Mouse (Mus musculus) MEL (cell line): Measurements from ENCODE around the gene Bcas3. TPM values are rescaled to one million over a fixed set of nuclear protein-coding genes. Genes with fewer than 3 reads are reported as not detected.

Source experiments
- DNase-seq: peaks from one replicate; pipeline ENCODE4 v3.0.0; 2011; ENCODE audit warnings: low read depth, low spot score
- H3K27ac ChIP-seq: 2 replicates; pipeline ENCODE4 v1.5.1; 2012; ENCODE audit warnings: low read depth, mild to moderate bottlenecking, control low read depth, low read length, moderate library complexity; ENCODE audit not compliant: control insufficient read depth
- H3K27me3 ChIP-seq, 2 experiments: fragments of 150-350 bp in 1 of 2; sonication (generic) in 1 of 2; 2 replicates each; pipeline ENCODE4 v1.6.1; 2012; ENCODE audit warnings: low read length in 2 of 2, mild to moderate bottlenecking in 2 of 2, improper control_type of control experiment in 1 of 2, moderate library complexity in 1 of 2; ENCODE audit not compliant: insufficient read depth in 2 of 2, control insufficient read depth in 1 of 2
- H3K36me3 ChIP-seq, 2 experiments: 2 replicates each; pipeline ENCODE4 v1.6.1; 2012 to 2014; ENCODE audit warnings: low read length in 2 of 2, improper control_type of control experiment in 1 of 2, inconsistent platforms in 1 of 2, mild to moderate bottlenecking in 1 of 2; ENCODE audit not compliant: insufficient read depth in 2 of 2, control insufficient read depth in 1 of 2
- H3K4me1 ChIP-seq, 2 experiments: fragments of 150-350 bp in 1 of 2; sonication (generic) in 1 of 2; 2 replicates each; pipeline ENCODE4 v1.6.1; 2012; ENCODE audit warnings: low read length in 2 of 2, improper control_type of control experiment in 1 of 2, mild to moderate bottlenecking in 1 of 2; ENCODE audit not compliant: insufficient read depth in 2 of 2, control insufficient read depth in 1 of 2
- H3K4me3 ChIP-seq, 2 experiments: fragments of 150-350 bp in 1 of 2; sonication (generic) in 1 of 2; 2 replicates each; pipeline ENCODE4 v1.5.1; 2012; ENCODE audit warnings: low read depth in 2 of 2, low read length in 2 of 2, mild to moderate bottlenecking in 2 of 2, moderate library complexity in 2 of 2, control low read depth in 1 of 2, improper control_type of control experiment in 1 of 2; ENCODE audit not compliant: control insufficient read depth in 1 of 2, insufficient read depth in 1 of 2
- H3K79me2 ChIP-seq: 2 replicates; pipeline ENCODE4 v1.6.1; 2012; ENCODE audit warnings: mild to moderate bottlenecking, low read length, moderate library complexity; ENCODE audit not compliant: control insufficient read depth, poor library complexity, insufficient read depth
- H3K9ac ChIP-seq: 2 replicates; pipeline ENCODE4 v1.6.1; 2012; ENCODE audit warnings: low read depth, mild to moderate bottlenecking, control low read depth, low read length, moderate library complexity; ENCODE audit not compliant: control insufficient read depth, poor library complexity, severe bottlenecking
- H3K9me3 ChIP-seq: fragments of 150-350 bp; sonication (generic); replicated peaks from 2 replicates; pipeline ENCODE4 v1.6.1; 2012; ENCODE audit warnings: mild to moderate bottlenecking, low read length, improper control_type of control experiment, moderate library complexity; ENCODE audit not compliant: insufficient read depth
- CHD1 ChIP-seq: IDR thresholded peaks from 2 replicates; pipeline ENCODE4 v1.6.1; 2012; ENCODE audit warnings: low read depth, mild to moderate bottlenecking, inconsistent platforms, low read length, improper control_type of control experiment
- CHD2 ChIP-seq: IDR thresholded peaks from 2 replicates; pipeline ENCODE4 v1.6.1; 2011; ENCODE audit warnings: low read length, improper control_type of control experiment
- CTCF ChIP-seq, 3 experiments: IDR thresholded peaks in 2 of 3; conservative IDR thresholded peaks in 1 of 3; 2 replicates each; pipeline ENCODE4 v1.5.1; 2011 to 2012; ENCODE audit warnings: low read length in 3 of 3, low read depth in 2 of 3, mild to moderate bottlenecking in 2 of 3, improper control_type of control experiment in 1 of 3, inconsistent platforms in 1 of 3, mixed read lengths in 1 of 3, moderate library complexity in 1 of 3; ENCODE audit not compliant: control insufficient read depth in 1 of 3, insufficient read depth in 1 of 3, poor library complexity in 1 of 3, severe bottlenecking in 1 of 3
- E2F4 ChIP-seq: IDR thresholded peaks from 2 replicates; pipeline ENCODE4 v1.6.1; 2011; ENCODE audit warnings: low read depth, low read length, improper control_type of control experiment, borderline replicate concordance
- ELF1 ChIP-seq: IDR thresholded peaks from 2 replicates; pipeline ENCODE4 v1.6.1; 2014; ENCODE audit warnings: low read depth, mild to moderate bottlenecking, inconsistent platforms, low read length, improper control_type of control experiment, moderate library complexity
- EP300 ChIP-seq, 2 experiments: IDR thresholded peaks; 2 replicates each; pipeline ENCODE4 v1.6.1; 2011; ENCODE audit warnings: improper control_type of control experiment in 2 of 2, low read length in 2 of 2, low read depth in 1 of 2, mild to moderate bottlenecking in 1 of 2
- ETS1 ChIP-seq: IDR thresholded peaks from 2 replicates; pipeline ENCODE4 v1.6.1; 2012; ENCODE audit warnings: low read depth, mild to moderate bottlenecking, inconsistent platforms, low read length, improper control_type of control experiment, moderate library complexity
- GABPA ChIP-seq: IDR thresholded peaks from 2 replicates; pipeline ENCODE4 v1.6.1; 2012; ENCODE audit warnings: low read depth, mild to moderate bottlenecking, inconsistent platforms, low read length, improper control_type of control experiment, moderate library complexity
- GATA1 ChIP-seq: IDR thresholded peaks from 2 replicates; pipeline ENCODE4 v1.6.1; 2011; ENCODE audit warnings: low read depth, low read length, improper control_type of control experiment
- HCFC1 ChIP-seq: IDR thresholded peaks from 2 replicates; pipeline ENCODE4 v1.6.1; 2012; ENCODE audit warnings: low read depth, mild to moderate bottlenecking, inconsistent platforms, low read length, improper control_type of control experiment, moderate library complexity
- JUND ChIP-seq: IDR thresholded peaks from 2 replicates; pipeline ENCODE4 v1.6.1; 2011; ENCODE audit warnings: low read depth, mild to moderate bottlenecking, improper control_type of control experiment, low read length
- MAX ChIP-seq: IDR thresholded peaks from 2 replicates; pipeline ENCODE4 v1.6.1; 2011; ENCODE audit warnings: low read length, improper control_type of control experiment
- MEF2A ChIP-seq: IDR thresholded peaks from 2 replicates; pipeline ENCODE4 v1.6.1; 2014; ENCODE audit warnings: low read depth, mild to moderate bottlenecking, inconsistent platforms, low read length, improper control_type of control experiment; ENCODE audit not compliant: poor library complexity, insufficient replicate concordance, severe bottlenecking; ENCODE audit errors: extremely low read depth
- MXI1 ChIP-seq: IDR thresholded peaks from 2 replicates; pipeline ENCODE4 v1.6.1; 2011; ENCODE audit warnings: mild to moderate bottlenecking, low read depth, low read length, improper control_type of control experiment
- MYC ChIP-seq: IDR thresholded peaks from 2 replicates; pipeline ENCODE4 v1.6.1; 2011; ENCODE audit warnings: low read depth, mild to moderate bottlenecking, low read length, improper control_type of control experiment, moderate library complexity
- NELFE ChIP-seq: IDR thresholded peaks from 2 replicates; pipeline ENCODE4 v1.6.1; 2011; ENCODE audit warnings: low read depth, low read length, improper control_type of control experiment
- NRF1 ChIP-seq: IDR thresholded peaks from 2 replicates; pipeline ENCODE4 v1.6.1; 2014; ENCODE audit warnings: low read depth, mild to moderate bottlenecking, inconsistent platforms, low read length, improper control_type of control experiment, moderate library complexity; ENCODE audit not compliant: poor library complexity, insufficient read depth, severe bottlenecking
- POLR2AphosphoS5 ChIP-seq: IDR thresholded peaks from 2 replicates; pipeline ENCODE4 v1.6.1; 2012; ENCODE audit warnings: low read depth, borderline replicate concordance, mild to moderate bottlenecking, inconsistent platforms, low read length, moderate library complexity, mixed read lengths
- RAD21 ChIP-seq: IDR thresholded peaks from 2 replicates; pipeline ENCODE4 v1.6.1; 2011; ENCODE audit warnings: mild to moderate bottlenecking, low read depth, low read length, improper control_type of control experiment
- RCOR1 ChIP-seq: IDR thresholded peaks from 2 replicates; pipeline ENCODE4 v1.6.1; 2012; ENCODE audit warnings: low read depth, mild to moderate bottlenecking, inconsistent platforms, low read length, improper control_type of control experiment
- SIN3A ChIP-seq: IDR thresholded peaks from 2 replicates; pipeline ENCODE4 v1.6.1; 2012; ENCODE audit warnings: low read length, improper control_type of control experiment, inconsistent platforms
- SMC3 ChIP-seq: IDR thresholded peaks from 2 replicates; pipeline ENCODE4 v1.6.1; 2011; ENCODE audit warnings: low read depth, low read length, improper control_type of control experiment
- TBP ChIP-seq: IDR thresholded peaks from 2 replicates; pipeline ENCODE4 v1.8.0; 2011; ENCODE audit warnings: low read depth, low read length, improper control_type of control experiment
- TCF12 ChIP-seq: IDR thresholded peaks from 2 replicates; pipeline ENCODE4 v1.6.1; 2014; ENCODE audit warnings: low read depth, mild to moderate bottlenecking, inconsistent platforms, low read length, improper control_type of control experiment, moderate library complexity
- UBTF ChIP-seq: IDR thresholded peaks from 2 replicates; pipeline ENCODE4 v1.6.1; 2012; ENCODE audit warnings: low read depth, mild to moderate bottlenecking, inconsistent platforms, low read length, improper control_type of control experiment, moderate library complexity, borderline replicate concordance; ENCODE audit not compliant: insufficient read depth
- USF2 ChIP-seq, 2 experiments: IDR thresholded peaks; 2 replicates each; pipeline ENCODE4 v1.6.1; 2011 to 2012; ENCODE audit warnings: improper control_type of control experiment in 2 of 2, low read length in 2 of 2, borderline replicate concordance in 1 of 2, inconsistent platforms in 1 of 2, low read depth in 1 of 2, mild to moderate bottlenecking in 1 of 2; ENCODE audit not compliant: insufficient read depth in 1 of 2
- ZC3H11A ChIP-seq: IDR thresholded peaks from 2 replicates; pipeline ENCODE4 v1.6.1; 2012; ENCODE audit warnings: low read depth, mild to moderate bottlenecking, inconsistent platforms, low read length, improper control_type of control experiment
- ZKSCAN1 ChIP-seq: IDR thresholded peaks from 2 replicates; pipeline ENCODE4 v1.6.1; 2012; ENCODE audit warnings: low read depth, mild to moderate bottlenecking, inconsistent platforms, low read length, improper control_type of control experiment, moderate library complexity
- polyA plus RNA-seq, 2 experiments: library from polyadenylated mRNA; stranded (reverse) in 1 of 2; unstranded in 1 of 2; fragments of >175 nt in 1 of 2; fragments of >200 nt in 1 of 2; gene quantifications; 2 replicates each; pipeline versions ENCODE4 v1.2.1 to v1.2.4; 2012; ENCODE audit warnings: low replicate concordance in 2 of 2, low read depth in 1 of 2; ENCODE audit not compliant: insufficient read length in 2 of 2, insufficient read depth in 1 of 2, missing spikeins in 1 of 2
- total RNA-seq: library from RNA; depleted of rRNA; stranded (reverse); fragments of 300-350 nt; gene quantifications from 2 replicates; pipeline ENCODE4 v1.2.3, GENCODE M21; 2012

Gene Bcas3
- total and polyA plus RNA-seq, 3 experiments: 8.6 to 14.7 TPM; not detected in 1

- Histone ChIP-seq H3K27ac (no peak overlapping the region), H3K79me2 (no peaks in the 10 kb centered on the region), H3K9me3 (no peaks in the 10 kb centered on the region), H3K4me1 (no peaks in the 10 kb centered on the region), H3K36me3 (no peaks in the 10 kb centered on the region; a peak in 1 of 4 replicates), H3K4me3 (no peak overlapping the region), H3K27me3 (no peaks in the 10 kb centered on the region), H3K9ac (no peak overlapping the region)
- TF ChIP-seq TCF12 (no peak), NRF1 (no peak), GABPA (no peak), MYC (no peak), JUND (no peak), TBP (no peak), MAX (no peak), POLR2AphosphoS5 (no peak), SIN3A (no peak), MXI1 (no peak), UBTF (no peak), USF2 (IDR thresholded peaks at IDR 0.05; ENCODE audit: borderline replicate concordance in 1 of 2, insufficient read depth in 1 of 2, low read depth in 1 of 2, low read length in 2 of 2) (no peak), RCOR1 (no peak), E2F4 (no peak), ELF1 (no peak), ETS1 (no peak)
- DNase-seq: peak; percentile 21
Observed at GRCm38 (mm10) chr11:85492231-85492630, 139.3 kb downstream of the Bcas3 start.

GRCm38 (mm10) chr11:85492666-85493065 is 139.7 kb downstream of the Bcas3 start:
- TF ChIP-seq ZKSCAN1: no peak
- no peak for TF ChIP-seq MEF2A
- TF ChIP-seq CHD2: no peak
- TF ChIP-seq GATA1: no peak
- TF ChIP-seq SMC3: no peak
- TF ChIP-seq POLR2AphosphoS5: no peak
- TF ChIP-seq NELFE: no peak
- TF ChIP-seq CHD1: no peak
- no peak for TF ChIP-seq HCFC1
- TF ChIP-seq JUND: no peak
- TF ChIP-seq USF2 (IDR thresholded peaks at IDR 0.05; ENCODE audit: borderline replicate concordance in 1 of 2, insufficient read depth in 1 of 2, low read depth in 1 of 2, low read length in 2 of 2): no peak
- TF ChIP-seq CTCF (IDR thresholded peaks at IDR 0.05 in 2 of 3, conservative IDR thresholded peaks at IDR 0.05 in 1 of 3; ENCODE audit: control insufficient read depth in 1 of 3, insufficient read depth in 1 of 3, low read depth in 2 of 3, low read length in 3 of 3, poor library complexity in 1 of 3, severe bottlenecking in 1 of 3): no peak
- TF ChIP-seq EP300 (IDR thresholded peaks at IDR 0.05; ENCODE audit: low read depth in 1 of 2, low read length in 2 of 2): no peak
- no peak for TF ChIP-seq ZC3H11A
- TF ChIP-seq RAD21: no peak
- TF ChIP-seq UBTF: no peak
- no peak for TF ChIP-seq ETS1
- TF ChIP-seq, all 39 proteins: peak for 0
- Histone ChIP-seq H3K27ac (no peak overlapping the region), H3K27me3 (no peaks in the 10 kb centered on the region), H3K4me3 (no peak overlapping the region), H3K9ac (no peak overlapping the region), H3K9me3 (no peaks in the 10 kb centered on the region), H3K4me1 (no peaks in the 10 kb centered on the region), H3K79me2 (no peaks in the 10 kb centered on the region), H3K36me3 (no peaks in the 10 kb centered on the region; a peak in 1 of 4 replicates)
- DNase-seq: no peak
